Mouse (Mus musculus): Measurements from ENCODE around the gene Rad51d.

DNA sequence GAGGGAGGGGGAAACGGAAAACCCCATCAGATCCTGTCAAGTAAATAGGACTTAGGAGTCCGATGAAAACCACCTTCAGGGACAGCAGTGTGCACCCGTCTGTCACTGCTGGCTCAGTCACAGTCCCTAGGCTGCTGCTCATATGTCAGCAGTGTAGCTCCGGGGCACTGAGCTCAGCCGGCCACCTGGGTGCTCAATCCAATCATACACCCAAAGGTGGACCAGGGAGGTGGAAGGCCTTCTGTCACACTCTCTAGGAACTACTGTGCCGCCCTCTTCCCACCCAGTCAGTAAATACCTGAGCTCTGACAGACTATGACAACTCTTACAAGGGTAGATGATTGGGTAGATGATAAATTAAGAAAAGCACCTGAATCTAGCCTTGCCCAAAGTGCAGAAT lies 29.7 kb downstream of the Rad51d start:
- TF ChIP-seq ZMIZ1 (IDR thresholded peaks at IDR 0.05; ENCODE audit: low read depth, low read length) (no peak), EP300 (IDR thresholded peaks at IDR 0.05; ENCODE audit: low read length) (no peak), POLR2A (IDR thresholded peaks at IDR 0.05; ENCODE audit: low read depth, low read length) (no peak), CTCF (conservative IDR thresholded peaks at IDR 0.05 in 1 of 2, IDR thresholded peaks at IDR 0.05 in 1 of 2; ENCODE audit: low read depth in 2 of 2, low read length in 2 of 2) (no peak), JUND (conservative IDR thresholded peaks at IDR 0.05; ENCODE audit: low read depth, low read length) (no peak), POLR2AphosphoS2 (IDR thresholded peaks at IDR 0.05; ENCODE audit: low read depth, low read length) (no peak), UBTF (IDR thresholded peaks at IDR 0.05; ENCODE audit: low read depth, low read length) (no peak), ZNF384 (IDR thresholded peaks at IDR 0.05; ENCODE audit: low read depth, low read length) (no peak), CHD2 (IDR thresholded peaks at IDR 0.05; ENCODE audit: low read length) (no peak), ELF1 (IDR thresholded peaks at IDR 0.05; ENCODE audit: low read depth, low read length) (no peak), NRF1 (IDR thresholded peaks at IDR 0.05; ENCODE audit: low read depth, low read length) (no peak), MXI1 (IDR thresholded peaks at IDR 0.05; ENCODE audit: low read depth, low read length) (no peak), GABPA (IDR thresholded peaks at IDR 0.05; ENCODE audit: insufficient replicate concordance, low read depth, low read length) (no peak)

Data from CH12.LX (cell line).